Mouse (Mus musculus) cortical plate, adult 2 months (tissue): ENCODE measurements around the gene Btbd1. TPM values are rescaled to one million over a fixed set of nuclear protein-coding genes. Genes with fewer than 3 reads are reported as not detected.
A peak's percentile ranks its signal among the peaks of the same experiment; 100 is the strongest.

ENCODE experiments used
- H3K27ac ChIP-seq: fragments of 200-500 bp; 2 replicates; pipeline ENCODE4 v1.5.1; 2012; ENCODE audit warnings: low read length, control low read depth, inconsistent platforms; ENCODE audit not compliant: insufficient read depth
- H3K4me1 ChIP-seq: fragments of 200-500 bp; 2 replicates; pipeline ENCODE4 v1.6.1; 2011; ENCODE audit warnings: low read length; ENCODE audit not compliant: control insufficient read depth, insufficient read depth
- H3K4me3 ChIP-seq: fragments of 200-500 bp; 2 replicates; pipeline ENCODE4 v1.5.1; 2011; ENCODE audit warnings: mild to moderate bottlenecking, low read length, control low read depth; ENCODE audit not compliant: insufficient read depth
- CTCF ChIP-seq: fragments of 200-500 bp; IDR thresholded peaks from 2 replicates; pipeline ENCODE4 v1.5.1; 2011; ENCODE audit warnings: mild to moderate bottlenecking, control low read depth, low read length; ENCODE audit not compliant: insufficient read depth; ENCODE audit errors: extremely low read depth
- POLR2A ChIP-seq: fragments of 200-500 bp; IDR thresholded peaks from 2 replicates; pipeline ENCODE4 v1.6.1; 2011; ENCODE audit warnings: mild to moderate bottlenecking, low read length, control low read depth; ENCODE audit not compliant: insufficient read depth; ENCODE audit errors: extremely low read depth
- polyA plus RNA-seq: library from polyadenylated mRNA; depleted of rRNA; stranded (reverse); fragments of >200 nt; gene quantifications from 2 replicates; pipeline ENCODE4 v1.2.3, GENCODE M21; 2012; rRNA removed

Gene Btbd1
- polyA plus RNA-seq, 1 experiment, result 99.6 TPM

DNA sequence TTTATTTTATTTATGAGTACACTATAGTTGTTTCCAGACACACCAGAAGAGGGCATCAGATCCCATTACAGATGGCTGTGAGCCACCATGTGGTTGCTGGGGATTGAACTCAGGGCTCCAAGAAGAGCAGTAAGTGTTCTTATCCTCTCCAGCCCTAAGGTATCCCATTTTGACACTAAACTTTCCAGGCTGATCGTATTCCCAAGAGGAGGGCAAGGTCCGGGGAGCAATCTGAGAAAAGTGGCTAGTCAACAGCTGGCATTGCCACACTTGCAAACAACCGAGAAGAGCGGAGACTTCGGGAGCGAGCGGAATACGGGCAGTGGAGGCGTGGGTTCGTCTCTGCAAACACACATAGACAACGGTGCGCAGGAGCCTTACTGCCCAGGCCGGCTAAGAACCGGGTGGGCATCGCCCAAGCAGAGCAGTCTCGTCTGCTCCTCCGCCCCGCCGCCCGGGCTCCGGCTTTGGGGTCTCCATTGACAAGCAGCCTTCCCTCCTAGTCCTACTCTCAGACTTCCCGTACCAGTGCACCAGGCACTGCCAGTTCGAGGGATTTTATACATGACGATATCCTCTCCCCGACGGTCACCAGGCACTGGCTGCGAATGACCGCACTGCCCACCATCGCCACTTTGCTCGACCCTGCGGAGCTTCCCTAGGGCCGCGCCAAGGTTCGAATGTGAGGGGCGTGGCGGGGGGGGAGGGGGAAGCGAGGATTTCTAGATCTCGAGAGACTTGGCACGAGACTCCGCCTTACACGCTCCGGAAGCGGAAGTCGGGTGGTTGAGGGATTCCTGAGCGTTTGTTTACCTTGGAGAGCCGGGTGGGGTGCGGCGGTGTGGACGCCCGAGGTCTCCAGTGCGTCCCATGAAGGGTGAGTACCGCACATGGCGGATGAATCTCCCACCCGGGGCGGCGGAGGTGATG lies 66.8 kb downstream of the Btbd1 start, which contains the start of gene Ramac:
Ramac (plus strand) TSS at position 746 of the 930 bp plus-strand sequence.
- peak; percentile 71; the same call in 1 of the 2 replicates for TF ChIP-seq POLR2A
- TF ChIP-seq CTCF, result no peak
- peaks cover 2% of the 10 kb centered on the region; the same call in 1 of the 2 replicates for H3K4me1 ChIP-seq
- peak within 1 kb of the TSS; percentile 36; the same call in 1 of the 2 replicates for H3K27ac ChIP-seq
- H3K4me3 ChIP-seq, result peak within 1 kb of the TSS; percentile 79

DNA sequence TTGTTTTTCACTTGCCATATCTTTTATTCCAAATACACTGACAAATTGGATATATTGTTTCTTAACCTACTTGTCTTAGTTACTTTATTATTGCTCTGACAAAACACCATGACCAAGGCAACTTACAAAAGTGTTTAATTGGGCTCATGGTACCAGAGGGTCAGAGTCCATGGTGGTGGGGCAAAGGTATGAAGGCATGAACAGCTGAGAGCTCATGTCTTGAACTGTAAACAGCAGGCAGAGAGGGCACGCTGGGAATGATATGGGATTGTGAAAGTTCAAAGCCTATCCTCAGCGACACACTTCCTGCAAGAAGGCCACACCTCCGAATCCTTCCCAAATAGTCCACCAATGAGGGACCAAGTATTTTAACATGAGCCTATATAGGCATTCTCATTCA lies 81.3 kb downstream of the Btbd1 start:
- Histone ChIP-seq H3K4me1 (no peaks in the 10 kb centered on the region), H3K4me3 (no peak overlapping the region), H3K27ac (no peak overlapping the region)
- no peak for TF ChIP-seq CTCF
- TF ChIP-seq POLR2A, result no peak

- no peak overlapping the region for H3K4me3 ChIP-seq
- 0 out of 2 replicates have a peak, but pooled peaks have one; percentile 14 for TF ChIP-seq CTCF
- TF ChIP-seq POLR2A, result no peak
- H3K27ac ChIP-seq, result no peak overlapping the region
- no peaks in the 10 kb centered on the region for H3K4me1 ChIP-seq
Measured at GRCm38 (mm10) chr7:81744145-81744544, 85.1 kb downstream of the Btbd1 start.

Other genes with a start within 250 kb of the Btbd1 start
- 30.8 and 34.6 TPM in 2 replicates for gene Homer2, start 121.9 kb downstream of the Btbd1 start, polyA plus RNA-seq
- 80.4 and 87.9 TPM in 2 replicates for gene Ramac, start 66.5 kb downstream of the Btbd1 start, polyA plus RNA-seq
- gene 3110040N11Rik, start 40.0 kb downstream of the Btbd1 start, polyA plus RNA-seq, result 30.9 and 35.0 TPM in 2 replicates
- gene Gm10160, start 26.4 kb upstream of the Btbd1 start, polyA plus RNA-seq, result not detected in 2 replicates
- 37.1 and 43.4 TPM in 2 replicates for gene Tm6sf1, start 29.6 kb upstream of the Btbd1 start, polyA plus RNA-seq
- 40.4 and 40.9 TPM in 2 replicates for gene Hdgfl3, start 105.0 kb upstream of the Btbd1 start, polyA plus RNA-seq
- gene Bnc1, start 162.9 kb upstream of the Btbd1 start, polyA plus RNA-seq, result not detected in 2 replicates